Comparison of ENCODE assay signal across 8 mouse cellular contexts in the genomic region with DNA sequence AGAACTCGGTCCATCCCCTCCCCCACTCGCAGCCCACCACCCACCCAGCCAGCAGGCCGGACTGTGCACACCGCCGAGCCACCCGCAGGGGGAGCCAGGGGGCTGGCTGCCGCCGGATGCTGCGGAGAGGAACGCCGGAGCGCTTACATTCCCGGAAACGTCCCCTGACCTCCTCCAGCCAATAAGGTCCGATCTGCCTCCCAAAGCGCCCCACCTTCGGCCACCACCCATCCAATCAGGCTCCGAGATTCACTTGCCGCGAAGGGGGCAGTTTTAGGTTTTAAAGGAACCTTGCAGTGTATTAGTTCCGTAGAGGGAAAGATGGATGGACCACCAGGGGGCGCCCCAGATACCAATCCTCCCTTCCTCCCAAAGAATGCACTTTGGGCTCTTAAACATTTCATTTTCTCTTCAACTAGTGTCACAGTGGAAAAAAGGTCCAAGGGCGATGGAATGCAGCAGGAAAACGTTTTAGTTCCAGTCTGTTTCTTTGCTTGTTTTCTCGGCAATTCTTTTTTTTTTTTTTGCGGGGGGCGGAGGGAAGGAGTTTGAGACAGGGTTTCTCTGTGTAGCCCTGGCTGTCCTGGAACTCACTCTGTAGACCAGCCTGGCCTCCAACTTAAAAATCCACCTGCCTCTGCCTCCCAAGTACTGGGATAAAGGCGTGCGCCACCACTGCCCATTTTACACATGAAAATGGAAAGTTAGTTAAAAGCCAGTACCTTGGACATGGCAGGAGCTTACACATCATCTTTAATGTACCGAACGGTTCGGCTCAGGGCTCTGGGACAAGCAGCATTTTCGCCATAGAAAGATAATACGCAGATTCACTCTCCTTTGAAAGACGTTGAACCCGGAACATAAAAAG. TPM values are rescaled to one million over a fixed set of nuclear protein-coding genes. Genes with fewer than 3 reads are reported as not detected.
A peak's percentile ranks its signal among the peaks of the same experiment; 100 is the strongest.
DNase-seq lines count a peak whose midpoint lies in the region; ATAC-seq and TF ChIP-seq lines count a peak whose summit lies in the region.

No protein-coding gene starts in this region.

- H3K27ac ChIP-seq in ES-E14 (ENCODE audit: insufficient read depth, low read depth, low read length, poor library complexity, severe bottlenecking): peak overlapping the region; percentile 59; the same call in 1 of the 2 replicates
- peak overlapping the region; percentile 99 for H3K27ac ChIP-seq in forebrain, embryonic 15.5 days (replicated peaks)

- peak; percentile 47; the same call in 1 of the 2 replicates for TF ChIP-seq POLR2A in lung, adult 2 months (IDR thresholded peaks at IDR 0.05; ENCODE audit: borderline replicate concordance, extremely low read depth, low read depth, low read length)

- peaks cover 2 to 5% of the 10 kb centered on the region in 2 experiments; a peak in 1 of 4 replicates for H3K4me1 ChIP-seq in ES-E14 (ENCODE audit: control insufficient read depth in 2 of 2, insufficient read depth in 2 of 2, low read length in 2 of 2, poor library complexity in 1 of 2)
- H3K4me1 ChIP-seq in forebrain, embryonic 15.5 days: peaks cover 54% of the 10 kb centered on the region
- peaks cover 18% of the 10 kb centered on the region for H3K4me1 ChIP-seq in lung, adult 2 months (ENCODE audit: control insufficient read depth, insufficient read depth, low read length)

- DNase-seq in ES-E14 (ENCODE audit: low read depth, low spot score): peak; percentile 95
- DNase-seq in cerebellum, adult 11-12 months: peak; percentile 98
- peak; percentile 96 for DNase-seq in heart, postnatal 25 days (ENCODE audit: low spot score)
- peak; percentile 97 to 99 for DNase-seq in layer of hippocampus, adult 18-20 months (ENCODE audit: low spot score in 2 of 2)
- peak; percentile 91 for DNase-seq in lung, adult 2 months
- DNase-seq in thymus, adult 18-20 months: peak; percentile 95 to 98

- no peaks in the 10 kb centered on the region for H3K27me3 ChIP-seq in forebrain, embryonic 15.5 days

- peak; percentile 86 for ATAC-seq in forebrain, embryonic 15.5 days (replicated peaks)
- ATAC-seq in neutrophil, adult 5-6 weeks (ENCODE audit: extremely low read depth, insufficient number of reproducible peaks, low FRiP score, poor library complexity, severe bottlenecking): peak; percentile 85

- intact Hi-C loops in heart, postnatal 25 days (cut with DNase I): loop anchor here (1.0 to 2.0 kb wide), 2 partner anchors 33 to 45 kb away; partner anchors contain the start of gene Ankrd52

- H3K9me3 ChIP-seq in ES-E14 (ENCODE audit: control insufficient read depth, insufficient read depth, low read depth, low read length): no peaks in the 10 kb centered on the region
- no peaks in the 10 kb centered on the region for H3K9me3 ChIP-seq in forebrain, embryonic 15.5 days

- in situ Hi-C loops in ES-E14 (cut with MboI; ENCODE audit: low sequenced_read_pairs in 2 of 2, unreplicated experiment in 2 of 2): no loop called here

- peaks cover 11% of the 10 kb centered on the region for H3K36me3 ChIP-seq in ES-E14 (ENCODE audit: control insufficient read depth, insufficient read depth, low read length, poor library complexity, severe bottlenecking)
- H3K36me3 ChIP-seq in forebrain, embryonic 15.5 days: peaks cover 13% of the 10 kb centered on the region

- 4% methylated on average over 36 of the region's 36 CpGs for WGBS in forebrain, embryonic 15.5 days
- WGBS in lung, adult 2 months: 3% methylated on average over 36 of the region's 36 CpGs

- peak overlapping the region; percentile 83 to 95 for H3K4me3 ChIP-seq in ES-E14 (ENCODE audit: insufficient read depth in 1 of 2, low read depth in 1 of 2, low read length in 2 of 2, poor library complexity in 1 of 2, severe bottlenecking in 1 of 2)
- H3K4me3 ChIP-seq in forebrain, embryonic 15.5 days: peak overlapping the region; percentile 98
- peak overlapping the region; percentile 89 for H3K4me3 ChIP-seq in lung, adult 2 months (replicated peaks; ENCODE audit: extremely low read depth, low read depth, low read length)

- peak overlapping the region; percentile 99 for H3K4me2 ChIP-seq in forebrain, embryonic 15.5 days (replicated peaks)

- peak; percentile 51 for TF ChIP-seq CTCF in lung, adult 2 months (IDR thresholded peaks at IDR 0.05; ENCODE audit: insufficient read depth, low read length)

- H3K9ac ChIP-seq in ES-E14 (ENCODE audit: insufficient read depth, low read depth, low read length, poor library complexity, severe bottlenecking): peak overlapping the region; percentile 83
- peak overlapping the region; percentile 90 for H3K9ac ChIP-seq in forebrain, embryonic 15.5 days (replicated peaks)

TF ChIP-seq in ES-E14, 5 proteins besides CTCF, POLR2A, EP300 and RAD21:
- no peak for TF ChIP-seq MAFK (IDR thresholded peaks at IDR 0.05; ENCODE audit: insufficient read depth, low read depth, low read length)
- TF ChIP-seq CHD2 (IDR thresholded peaks at IDR 0.05; ENCODE audit: low read depth, low read length): no peak
- peak; percentile 87 for TF ChIP-seq ZNF384 (IDR thresholded peaks at IDR 0.05; ENCODE audit: low read depth, low read length)
- TF ChIP-seq HCFC1 (IDR thresholded peaks at IDR 0.05; ENCODE audit: borderline replicate concordance, insufficient read depth, low read length): 0 out of 2 replicates have a peak, but pooled peaks have one; percentile 58
- no peak for TF ChIP-seq ZC3H11A (IDR thresholded peaks at IDR 0.05; ENCODE audit: borderline replicate concordance, low read depth, low read length)
TF ChIP-seq in ES-E14: peak in this region for 2.

RNA-seq across cellular contexts. Expression of gene Nabp2, which starts 1.4 kb away (rescaled TPM):
- 25.3 and 28.2 TPM in 2 replicates for total RNA-seq in ES-E14 (2012; rRNA removed)
- polyA plus RNA-seq in forebrain, embryonic 15.5 days (2015; fragmentation: Nextera tagmentation; extraction: Ambion mirVana): 137 and 139 TPM in 2 replicates
- 10 to 100 TPM; 44.4 to 46.8 TPM for total RNA-seq in heart, postnatal 25 days (2021)
- total RNA-seq in layer of hippocampus, adult 18-20 months (2021): 10 to 100 TPM; 96.5 to 98.5 TPM
- 22.1 and 23.4 TPM in 2 replicates for polyA plus RNA-seq in lung, adult 2 months (2012; rRNA removed)
- 43.4 and 46.3 TPM in 2 replicates for total RNA-seq in neutrophil, adult 5-6 weeks (2017)

RNA-seq across cellular contexts. Expression of gene Rnf41, which starts 1.5 kb away (rescaled TPM):
- 39.6 and 41.3 TPM in 2 replicates for total RNA-seq in ES-E14 (2012; rRNA removed)
- 104 and 110 TPM in 2 replicates for polyA plus RNA-seq in forebrain, embryonic 15.5 days (2015; fragmentation: Nextera tagmentation; extraction: Ambion mirVana)
- 10 to 100 TPM; 16.0 to 16.5 TPM for total RNA-seq in heart, postnatal 25 days (2021)
- total RNA-seq in layer of hippocampus, adult 18-20 months (2021): 10 to 100 TPM; 74.0 to 76.8 TPM
- 24.4 and 25.5 TPM in 2 replicates for polyA plus RNA-seq in lung, adult 2 months (2012; rRNA removed)
- total RNA-seq in neutrophil, adult 5-6 weeks (2017): 53.8 and 59.5 TPM in 2 replicates

RNA-seq across cellular contexts. Expression of gene Slc39a5, which starts 8.9 kb away (rescaled TPM):
- 0.36 and 0.53 TPM in 2 replicates for total RNA-seq in ES-E14 (2012; rRNA removed)
- polyA plus RNA-seq in forebrain, embryonic 15.5 days (2015; fragmentation: Nextera tagmentation; extraction: Ambion mirVana): 0.09 and 0.24 TPM in 2 replicates
- total RNA-seq in heart, postnatal 25 days (2021): not detected
- total RNA-seq in layer of hippocampus, adult 18-20 months (2021): under 1 TPM in 1 of 2 experiments, not detected in 1; 0.37 TPM
- 0.42 TPM in 1 of 2 replicates, not detected in the other for polyA plus RNA-seq in lung, adult 2 months (2012; rRNA removed)
- not detected in 2 replicates for total RNA-seq in neutrophil, adult 5-6 weeks (2017)

RNA-seq across cellular contexts. Expression of gene Ankrd52, which starts 33.0 kb away (rescaled TPM):
- total RNA-seq in ES-E14 (2012; rRNA removed): 11.1 and 11.4 TPM in 2 replicates
- 13.0 and 13.4 TPM in 2 replicates for polyA plus RNA-seq in forebrain, embryonic 15.5 days (2015; fragmentation: Nextera tagmentation; extraction: Ambion mirVana)
- 10 to 100 TPM; 43.7 to 51.0 TPM for total RNA-seq in heart, postnatal 25 days (2021)
- total RNA-seq in layer of hippocampus, adult 18-20 months (2021): 10 to 100 TPM; 45.4 to 49.6 TPM
- polyA plus RNA-seq in lung, adult 2 months (2012; rRNA removed): 24.5 and 31.6 TPM in 2 replicates
- 16.0 and 16.8 TPM in 2 replicates for total RNA-seq in neutrophil, adult 5-6 weeks (2017)

RNA-seq across cellular contexts. Expression of gene Coq10a, which starts 41.1 kb away (rescaled TPM):
- total RNA-seq in ES-E14 (2012; rRNA removed): 8.2 and 10.1 TPM in 2 replicates
- 33.7 and 35.7 TPM in 2 replicates for polyA plus RNA-seq in forebrain, embryonic 15.5 days (2015; fragmentation: Nextera tagmentation; extraction: Ambion mirVana)
- total RNA-seq in heart, postnatal 25 days (2021): 100 to 1,000 TPM; 272 to 314 TPM
- 10 to 100 TPM; 49.5 to 49.7 TPM for total RNA-seq in layer of hippocampus, adult 18-20 months (2021)
- polyA plus RNA-seq in lung, adult 2 months (2012; rRNA removed): 28.9 and 48.7 TPM in 2 replicates
- 23.1 and 23.6 TPM in 2 replicates for total RNA-seq in neutrophil, adult 5-6 weeks (2017)

Comparison
In these comparisons a context has a peak if more than half of its experiments do, and no peak if none do; other contexts are left out.
1. Peak in every context shown above with its lines: DNase-seq, ATAC-seq, H3K4me3 ChIP-seq and H3K27ac ChIP-seq.